Mouse (Mus musculus): ENCODE results near the gene Cdh15. TPM values are rescaled to one million over a fixed set of nuclear protein-coding genes. Genes with fewer than 3 reads are reported as not detected.

Gene Cdh15
- polyA plus RNA-seq, 1 experiment from 2014 or later, result 0.10 TPM

GRCm38 (mm10) chr8:122912150-122912549, 64.4 kb downstream of the Cdh15 start:
- TF ChIP-seq EP300 (IDR thresholded peaks at IDR 0.05) (no peak), CTCF (IDR thresholded peaks at IDR 0.05) (no peak)
- Histone ChIP-seq H3K4me3 (ENCODE audit: low read depth, low read length) (no peak overlapping the region), H3K9ac (replicated peaks; ENCODE audit: low read depth) (no peak overlapping the region), H3K9me3 (ENCODE audit: low read length) (no peaks in the 10 kb centered on the region), H3K4me1 (ENCODE audit: insufficient read depth, low read depth, low read length) (no peaks in the 10 kb centered on the region), H3K27ac (ENCODE audit: low read length) (no peak overlapping the region), H3K27me3 (replicated peaks; ENCODE audit: insufficient read depth, low read length) (no peaks in the 10 kb centered on the region), H3K4me2 (replicated peaks; ENCODE audit: low read depth, low read length) (no peak overlapping the region), H3K36me3 (ENCODE audit: insufficient read depth, low read length) (peaks cover 17% of the 10 kb centered on the region)
- ATAC-seq (no peak), DNase-seq (ENCODE audit: low spot score) (no peak)
- WGBS, result 76% methylated on average over 3 of the region's 3 CpGs

GRCm38 (mm10) chr8:122912871-122913270, 65.1 kb downstream of the Cdh15 start:
- no peak overlapping the region for H3K4me3 ChIP-seq (ENCODE audit: low read depth, low read length)
- 86% methylated on average over 4 of the region's 4 CpGs for WGBS
- no peaks in the 10 kb centered on the region; the same call in 1 of the 2 replicates for H3K4me1 ChIP-seq (ENCODE audit: insufficient read depth, low read depth, low read length)
- H3K36me3 ChIP-seq (ENCODE audit: insufficient read depth, low read length), result peaks cover 17% of the 10 kb centered on the region
- no peaks in the 10 kb centered on the region for H3K9me3 ChIP-seq (ENCODE audit: low read length)
- ATAC-seq (no peak), DNase-seq (ENCODE audit: low spot score) (no peak)
- no peak overlapping the region for H3K27ac ChIP-seq (ENCODE audit: low read length)
- H3K27me3 ChIP-seq (replicated peaks; ENCODE audit: insufficient read depth, low read length), result no peaks in the 10 kb centered on the region
- TF ChIP-seq CTCF (IDR thresholded peaks at IDR 0.05), result no peak
- no peak for TF ChIP-seq EP300 (IDR thresholded peaks at IDR 0.05)
- H3K4me2 ChIP-seq (replicated peaks; ENCODE audit: low read depth, low read length), result no peak overlapping the region
- H3K9ac ChIP-seq (replicated peaks; ENCODE audit: low read depth), result no peak overlapping the region

DNA sequence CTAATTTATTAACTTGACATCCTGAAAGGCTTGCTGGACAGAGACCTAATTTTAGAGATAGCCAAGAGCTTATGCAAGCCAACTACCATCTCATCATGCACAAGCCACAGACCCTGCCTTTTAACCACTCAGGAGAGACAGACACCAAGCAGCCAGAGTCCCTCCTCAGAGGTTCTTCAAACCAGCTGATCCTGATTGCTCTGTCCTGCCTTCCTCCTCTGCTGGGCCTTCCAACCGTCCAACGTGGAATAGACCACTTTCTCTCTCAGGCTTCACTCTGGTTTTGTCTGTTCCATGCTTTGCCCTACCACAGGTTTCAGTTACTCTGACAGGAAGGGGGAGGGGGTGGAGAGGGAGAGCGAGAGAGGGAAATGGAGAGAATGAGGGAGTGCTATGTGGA, 69.0 kb downstream of the Cdh15 start:
- no peak for TF ChIP-seq CTCF (IDR thresholded peaks at IDR 0.05)
- TF ChIP-seq EP300 (IDR thresholded peaks at IDR 0.05), result no peak
- Histone ChIP-seq H3K27me3 (replicated peaks; ENCODE audit: insufficient read depth, low read length) (no peaks in the 10 kb centered on the region), H3K27ac (ENCODE audit: low read length) (no peak overlapping the region), H3K4me3 (ENCODE audit: low read depth, low read length) (no peak overlapping the region), H3K9me3 (ENCODE audit: low read length) (no peaks in the 10 kb centered on the region), H3K9ac (replicated peaks; ENCODE audit: low read depth) (no peak overlapping the region), H3K4me2 (replicated peaks; ENCODE audit: low read depth, low read length) (no peak overlapping the region), H3K36me3 (ENCODE audit: insufficient read depth, low read length) (peaks cover 9% of the 10 kb centered on the region), H3K4me1 (ENCODE audit: insufficient read depth, low read depth, low read length) (no peaks in the 10 kb centered on the region; the same call in 1 of the 2 replicates)
- ATAC-seq (no peak), DNase-seq (ENCODE audit: low spot score) (no peak)
- WGBS, result 66% methylated on average over 3 of the region's 3 CpGs

Other genes starting within 250 kb of the Cdh15 start
- 14.3 and 14.5 TPM in 2 replicates for gene Galns, start 236.5 kb upstream of the Cdh15 start, polyA plus RNA-seq (2015; fragmentation: Nextera tagmentation; extraction: Ambion mirVana)
- 66.8 and 70.0 TPM in 2 replicates for gene Trappc2l, start 236.3 kb upstream of the Cdh15 start, polyA plus RNA-seq (2015; fragmentation: Nextera tagmentation; extraction: Ambion mirVana)
- 0.12 TPM in 1 of 2 replicates, not detected in the other for gene Pabpn1l, start 225.2 kb upstream of the Cdh15 start, polyA plus RNA-seq (2015; fragmentation: Nextera tagmentation; extraction: Ambion mirVana)
- 15.0 and 17.0 TPM in 2 replicates for gene Cbfa2t3, start 148.9 kb upstream of the Cdh15 start, polyA plus RNA-seq (2015; fragmentation: Nextera tagmentation; extraction: Ambion mirVana)
- gene Acsf3, start 72.5 kb upstream of the Cdh15 start, polyA plus RNA-seq (2015; fragmentation: Nextera tagmentation; extraction: Ambion mirVana), result 10.9 TPM in 2 replicates
- 46.5 and 60.1 TPM in 2 replicates for gene Ankrd11, start 194.3 kb downstream of the Cdh15 start, polyA plus RNA-seq (2015; fragmentation: Nextera tagmentation; extraction: Ambion mirVana)
- 22.7 and 27.3 TPM in 2 replicates for gene Spg7, start 215.0 kb downstream of the Cdh15 start, polyA plus RNA-seq (2015; fragmentation: Nextera tagmentation; extraction: Ambion mirVana)

Data from lung, postnatal 0 days (tissue).